ENCODE assay signal across 25 mouse cellular contexts in genomic region chr2:167784353-167784752, GRCm38 (mm10).
"Had no signal": no experiment of that assay in that cellular context is flagged by ENCODE, and none has a peak within 500 bp of the region (broad histone marks: within the 10 kb centered on the region; RNA-seq: fewer than 3 reads in every experiment).

No protein-coding gene starts in this region.

- H3K4me3 ChIP-seq: embryonic facial prominence, embryonic 10.5 days; embryonic facial prominence, embryonic 12.5 days; embryonic facial prominence, embryonic 13.5 days; embryonic facial prominence, embryonic 15.5 days; erythroblast, embryonic 14.5 days; forebrain, embryonic 10.5 days; forebrain, embryonic 12.5 days; forebrain, embryonic 13.5 days; forebrain, embryonic 15.5 days; gastrocnemius, adult 2 months had no signal

- DNase-seq: cerebellum, adult 2 months; cerebellum, adult 8-10 months; cerebellum, adult 9-10 months; cerebellum, adult 9-11 months; cerebellum, postnatal 14 days; cerebellum, postnatal 25 days; cerebellum, postnatal 36 days; embryo, embryonic 11 days; forebrain, postnatal 0 days; gastrocnemius, adult 2 months; gastrocnemius, postnatal 10 days; gastrocnemius, postnatal 14 days; gastrocnemius, postnatal 25 days; gastrocnemius, postnatal 36 days; heart, adult 11 months; heart, adult 18-20 months had no signal

- H3K36me3 ChIP-seq: embryonic facial prominence, embryonic 12.5 days; embryonic facial prominence, embryonic 13.5 days; embryonic facial prominence, embryonic 15.5 days; forebrain, embryonic 12.5 days; forebrain, embryonic 15.5 days had no signal

- H3K27me3 ChIP-seq: embryonic facial prominence, embryonic 13.5 days; embryonic facial prominence, embryonic 15.5 days; forebrain, embryonic 12.5 days; forebrain, embryonic 13.5 days; forebrain, embryonic 15.5 days had no signal

- H3K27ac ChIP-seq: embryonic facial prominence, embryonic 10.5 days; embryonic facial prominence, embryonic 12.5 days; embryonic facial prominence, embryonic 13.5 days; embryonic facial prominence, embryonic 15.5 days; forebrain, embryonic 10.5 days; forebrain, embryonic 12.5 days; forebrain, embryonic 13.5 days; forebrain, embryonic 15.5 days; gastrocnemius, adult 2 months had no signal
